Mouse (Mus musculus) kidney, embryonic 14.5 days (tissue): ENCODE measurements around the gene Nav3. TPM values are rescaled to one million over a fixed set of nuclear protein-coding genes. Genes with fewer than 3 reads are reported as not detected.

ENCODE experiments used
- ATAC-seq: fragments of 200-750 bp; cut with Nextera tagmentation; 2 replicates; pipeline ENCODE4 v1.8.0; 2017; ENCODE audit warnings: moderate number of reproducible peaks, mild to moderate bottlenecking, moderate TSS enrichment, moderate library complexity; ENCODE audit not compliant: low FRiP score, low TSS enrichment
- H3K27ac ChIP-seq: fragments of 300-500 bp; sonication (generic); 2 replicates; pipeline ENCODE4 v1.5.1; 2014; ENCODE audit warnings: low read depth, mild to moderate bottlenecking, low read length, moderate library complexity, mixed read lengths
- H3K27me3 ChIP-seq: fragments of 300-500 bp; sonication (generic); 2 replicates; pipeline ENCODE4 v1.6.1; 2014; ENCODE audit warnings: mild to moderate bottlenecking, low read length; ENCODE audit not compliant: control insufficient read depth, insufficient read depth
- H3K36me3 ChIP-seq: fragments of 300-500 bp; sonication (generic); 2 replicates; pipeline ENCODE4 v1.6.1; 2014; ENCODE audit warnings: low read length, mixed read lengths; ENCODE audit not compliant: control insufficient read depth, insufficient read depth
- H3K4me1 ChIP-seq: fragments of 300-500 bp; sonication (generic); 2 replicates; pipeline ENCODE4 v1.6.1; 2014; ENCODE audit warnings: low read length, mixed read lengths; ENCODE audit not compliant: control insufficient read depth, insufficient read depth
- H3K4me2 ChIP-seq: fragments of 300-500 bp; sonication (generic); replicated peaks from 2 replicates; pipeline ENCODE4 v1.6.1; 2014; ENCODE audit warnings: low read depth, mild to moderate bottlenecking, low read length
- H3K4me3 ChIP-seq: fragments of 300-500 bp; sonication (generic); 2 replicates; pipeline ENCODE4 v1.5.1; 2014; ENCODE audit warnings: mild to moderate bottlenecking, low read length
- H3K9ac ChIP-seq: fragments of 300-500 bp; sonication (generic); 2 replicates; pipeline ENCODE4 v1.6.1; 2014; ENCODE audit warnings: low read depth, mild to moderate bottlenecking, low read length, moderate library complexity
- H3K9me3 ChIP-seq: fragments of 300-500 bp; sonication (generic); 2 replicates; pipeline ENCODE4 v1.6.1; 2016; ENCODE audit warnings: low read length; ENCODE audit not compliant: control insufficient read depth
- WGBS: fragments of 180-500 bp; shearing (Covaris S2); extraction: QIAGEN DNeasy Blood & Tissue Kit; methylation state at CpG from one replicate; pipeline ENCODE4 v1.1.7; 2014; 5-methylcytosine and 5-hydroxymethylcytosine counted together
- polyA plus RNA-seq: library from polyadenylated mRNA; unstranded; fragments of >200 nt; fragmentation: Nextera tagmentation; extraction: Ambion mirVana; gene quantifications from 2 replicates; pipeline ENCODE4 v1.2.1, GENCODE M21; 2014

The Nav3 gene
- polyA plus RNA-seq, 1 experiment from 2014 or later = 5.0 TPM

- no peaks in the 10 kb centered on the region for H3K9me3 ChIP-seq
- H3K27me3 ChIP-seq = no peaks in the 10 kb centered on the region
- 62% methylated on average over 5 of the region's 5 CpGs for WGBS
- H3K9ac ChIP-seq = no peak overlapping the region
- H3K4me1 ChIP-seq = no peaks in the 10 kb centered on the region
- H3K27ac ChIP-seq = no peak overlapping the region; the same call in 1 of the 2 replicates
- peak; percentile 34; the same call in 1 of the 2 replicates for ATAC-seq
- H3K4me2 ChIP-seq = no peak overlapping the region
- no peak overlapping the region for H3K4me3 ChIP-seq
- no peaks in the 10 kb centered on the region for H3K36me3 ChIP-seq
Observed at GRCm38 (mm10) chr10:109929319-109929622, 526.7 kb downstream of the Nav3 start.

- Histone ChIP-seq H3K36me3 (no peaks in the 10 kb centered on the region), H3K27ac (no peak overlapping the region), H3K4me2 (no peak overlapping the region), H3K9me3 (no peaks in the 10 kb centered on the region), H3K4me1 (no peaks in the 10 kb centered on the region), H3K27me3 (no peaks in the 10 kb centered on the region), H3K4me3 (no peak overlapping the region), H3K9ac (no peak overlapping the region)
- 35% methylated on average over 8 of the region's 8 CpGs for WGBS
- ATAC-seq = peak; percentile 91
Observed at GRCm38 (mm10) chr10:109928547-109929318, 527.3 kb downstream of the Nav3 start.

- Histone ChIP-seq H3K27me3 (no peaks in the 10 kb centered on the region), H3K27ac (no peak overlapping the region), H3K36me3 (no peaks in the 10 kb centered on the region), H3K4me1 (no peaks in the 10 kb centered on the region), H3K9ac (no peak overlapping the region), H3K9me3 (no peaks in the 10 kb centered on the region), H3K4me2 (no peak overlapping the region), H3K4me3 (no peak overlapping the region)
- WGBS = 77% methylated on average over 3 of the region's 3 CpGs
- ATAC-seq = no peak
Observed at GRCm38 (mm10) chr10:109926149-109926548, 529.9 kb downstream of the Nav3 start.

- WGBS = 74% methylated on average over 2 of the region's 2 CpGs
- Histone ChIP-seq H3K4me3 (no peak overlapping the region), H3K9me3 (no peaks in the 10 kb centered on the region), H3K27me3 (no peaks in the 10 kb centered on the region), H3K36me3 (no peaks in the 10 kb centered on the region), H3K4me1 (no peaks in the 10 kb centered on the region), H3K27ac (no peak overlapping the region), H3K4me2 (no peak overlapping the region), H3K9ac (no peak overlapping the region)
- no peak for ATAC-seq
Observed at GRCm38 (mm10) chr10:109924136-109924535, 531.9 kb downstream of the Nav3 start.

GRCm38 (mm10) chr10:109921368-109921767 lies 534.6 kb downstream of the Nav3 start:
- no peak overlapping the region for H3K4me3 ChIP-seq

GRCm38 (mm10) chr10:109920607-109921187 lies 535.3 kb downstream of the Nav3 start:
- Histone ChIP-seq H3K4me3 (no peak overlapping the region), H3K4me2 (peak overlapping the region; percentile 18; the same call in 1 of the 2 replicates), H3K36me3 (no peaks in the 10 kb centered on the region), H3K4me1 (no peaks in the 10 kb centered on the region), H3K27ac (no peak overlapping the region), H3K9ac (no peak overlapping the region), H3K27me3 (no peaks in the 10 kb centered on the region), H3K9me3 (no peaks in the 10 kb centered on the region)
- peak; percentile 86 for ATAC-seq
- 12% methylated on average over 6 of the region's 6 CpGs for WGBS

More at GRCm38 (mm10) chr10:109921368-109921767, 534.6 kb downstream of the Nav3 start:
- Histone ChIP-seq H3K4me2 (peak overlapping the region; percentile 18; the same call in 1 of the 2 replicates), H3K4me1 (no peaks in the 10 kb centered on the region), H3K27ac (no peak overlapping the region), H3K9me3 (no peaks in the 10 kb centered on the region), H3K9ac (no peak overlapping the region), H3K36me3 (no peaks in the 10 kb centered on the region), H3K27me3 (no peaks in the 10 kb centered on the region)
- ATAC-seq = 0 out of 2 replicates have a peak, but pooled peaks have one; percentile 21
- WGBS = 45% methylated on average over 11 of the region's 11 CpGs

- no peak for ATAC-seq
- Histone ChIP-seq H3K36me3 (no peaks in the 10 kb centered on the region), H3K4me2 (no peak overlapping the region), H3K9ac (no peak overlapping the region), H3K4me3 (no peak overlapping the region), H3K4me1 (no peaks in the 10 kb centered on the region), H3K27me3 (no peaks in the 10 kb centered on the region), H3K9me3 (no peaks in the 10 kb centered on the region), H3K27ac (no peak overlapping the region)
- WGBS = 56% methylated on average over 1 of the region's 1 CpGs
Observed at GRCm38 (mm10) chr10:109919515-109919914, 536.5 kb downstream of the Nav3 start.

GRCm38 (mm10) chr10:109907206-109907605 lies 548.8 kb downstream of the Nav3 start:
- Histone ChIP-seq H3K36me3 (no peaks in the 10 kb centered on the region), H3K4me2 (no peak overlapping the region), H3K9ac (no peak overlapping the region), H3K4me1 (no peaks in the 10 kb centered on the region), H3K27ac (no peak overlapping the region), H3K9me3 (no peaks in the 10 kb centered on the region), H3K4me3 (no peak overlapping the region), H3K27me3 (no peaks in the 10 kb centered on the region)
- no peak for ATAC-seq
- WGBS = 57% methylated on average over 4 of the region's 4 CpGs

GRCm38 (mm10) chr10:109906413-109906785 lies 549.6 kb downstream of the Nav3 start:
- Histone ChIP-seq H3K4me1 (no peaks in the 10 kb centered on the region), H3K9ac (no peak overlapping the region), H3K27ac (no peak overlapping the region), H3K4me3 (no peak overlapping the region), H3K4me2 (no peak overlapping the region), H3K27me3 (no peaks in the 10 kb centered on the region), H3K9me3 (no peaks in the 10 kb centered on the region), H3K36me3 (no peaks in the 10 kb centered on the region)
- WGBS = 42% methylated on average over 6 of the region's 6 CpGs
- ATAC-seq = no peak
